Mouse (Mus musculus): ENCODE data around the gene Hoxd4. TPM values are rescaled to one million over a fixed set of nuclear protein-coding genes. Genes with fewer than 3 reads are reported as not detected.

The Hoxd4 gene
- polyA plus RNA-seq, 1 experiment: 6.7 TPM

DNA sequence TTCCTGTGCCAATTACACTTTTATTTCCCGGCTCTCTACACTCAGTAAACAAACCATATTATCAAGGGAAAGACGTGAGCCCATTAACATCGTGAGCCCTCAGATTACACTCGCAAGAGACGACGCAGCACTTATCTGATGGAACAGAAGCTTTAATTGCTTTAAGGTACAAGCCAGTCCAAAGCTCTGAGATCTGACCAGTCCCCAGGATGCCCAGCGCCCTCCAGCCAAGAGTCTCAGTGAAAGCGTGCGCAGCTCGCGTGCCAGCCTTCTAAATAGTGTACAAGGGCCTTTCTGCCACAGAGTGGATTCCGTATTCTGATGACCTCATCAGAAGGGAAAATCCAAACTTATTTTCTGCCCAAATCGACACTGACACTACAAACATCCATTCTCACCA is 50.2 kb downstream of the Hoxd4 start:
- no peaks in the 10 kb centered on the region; the same call in 1 of the 2 replicates for H3K4me1 ChIP-seq (ENCODE audit: control insufficient read depth, insufficient read depth, low read length)
- H3K4me3 ChIP-seq (ENCODE audit: insufficient read depth, low read length): no peak overlapping the region
- TF ChIP-seq CTCF (IDR thresholded peaks at IDR 0.05; ENCODE audit: borderline replicate concordance, insufficient read depth, low read length): no peak
- no peak for TF ChIP-seq POLR2A (IDR thresholded peaks at IDR 0.05; ENCODE audit: low read depth, low read length)
- no peak overlapping the region for H3K27ac ChIP-seq (ENCODE audit: insufficient read depth, low read length)

DNA sequence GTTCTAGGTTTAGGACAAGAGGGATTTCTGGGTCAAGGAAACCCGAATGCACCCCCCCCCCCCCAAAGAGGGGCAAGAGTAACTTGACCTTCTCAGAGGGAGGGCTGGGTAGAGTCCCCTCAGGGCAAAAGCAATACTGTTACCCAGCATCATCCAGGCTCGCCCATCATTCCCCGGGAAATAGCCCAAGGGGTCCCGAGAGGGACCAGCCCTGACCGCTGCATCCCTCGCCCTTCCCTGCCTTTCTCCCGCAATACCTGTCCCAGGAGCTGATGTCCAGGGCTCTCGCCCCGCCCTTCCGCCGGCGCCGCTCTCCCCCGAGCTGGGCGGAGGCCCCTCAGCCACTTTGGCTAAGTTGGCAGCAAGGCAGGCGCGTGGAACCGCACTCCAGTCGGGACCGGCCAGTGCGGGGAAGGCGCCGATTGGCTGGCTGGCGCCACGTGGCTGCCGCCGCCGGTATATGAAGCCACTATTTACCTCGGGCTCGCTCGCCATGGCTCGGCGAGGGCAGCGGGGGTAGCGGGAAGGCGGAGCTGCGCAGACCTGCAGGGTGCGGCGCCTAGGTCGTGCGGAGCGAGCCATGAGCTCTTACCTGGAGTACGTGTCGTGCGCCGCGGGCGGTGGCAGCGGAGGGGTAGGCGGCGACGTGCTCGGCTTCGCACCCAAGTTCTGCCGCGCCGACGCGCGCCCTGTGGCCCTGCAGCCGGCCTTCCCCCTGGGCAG is 51.0 kb downstream of the Hoxd4 start, which contains the start of gene Hoxd1:
Gene Hoxd1, plus strand, starts transcription at position 459 of the 723 bp plus-strand sequence.
- TF ChIP-seq POLR2A (IDR thresholded peaks at IDR 0.05; ENCODE audit: low read depth, low read length): no peak
- TF ChIP-seq CTCF (IDR thresholded peaks at IDR 0.05; ENCODE audit: borderline replicate concordance, insufficient read depth, low read length): no peak
- Histone ChIP-seq H3K27ac (ENCODE audit: insufficient read depth, low read length) (no peak within 1 kb of the TSS), H3K4me1 (ENCODE audit: control insufficient read depth, insufficient read depth, low read length) (no peaks in the 10 kb centered on the region; the same call in 1 of the 2 replicates), H3K4me3 (ENCODE audit: insufficient read depth, low read length) (peak within 1 kb of the TSS; percentile 32)

DNA sequence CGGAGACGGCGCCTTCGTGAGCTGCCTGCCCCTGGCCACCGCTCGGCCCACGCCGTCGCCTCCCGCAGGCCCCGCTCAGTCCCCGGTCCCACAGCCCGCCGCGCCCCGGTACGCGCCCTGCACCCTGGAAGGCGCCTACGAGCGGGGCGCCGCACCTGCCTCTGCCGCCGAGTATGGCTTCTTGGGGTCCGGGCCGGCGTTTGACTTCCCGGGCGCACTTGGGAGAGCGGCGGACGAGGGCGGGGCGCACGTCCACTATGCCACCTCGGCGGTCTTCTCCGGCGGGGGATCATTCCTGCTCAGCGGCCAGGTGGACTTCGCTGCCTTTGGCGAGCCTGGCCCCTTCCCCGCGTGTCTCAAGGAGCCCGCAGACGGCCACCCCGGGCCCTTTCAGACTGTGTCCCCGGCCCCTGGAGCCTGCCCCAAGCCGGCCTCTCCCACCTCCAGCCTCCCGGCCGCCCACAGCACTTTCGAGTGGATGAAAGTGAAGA is 51.6 kb downstream of the Hoxd4 start:
- Histone ChIP-seq H3K4me1 (ENCODE audit: control insufficient read depth, insufficient read depth, low read length) (no peaks in the 10 kb centered on the region; the same call in 1 of the 2 replicates), H3K4me3 (ENCODE audit: insufficient read depth, low read length) (no peak overlapping the region; the same call in 1 of the 2 replicates), H3K27ac (ENCODE audit: insufficient read depth, low read length) (no peak overlapping the region)
- TF ChIP-seq POLR2A (IDR thresholded peaks at IDR 0.05; ENCODE audit: low read depth, low read length) (no peak), CTCF (IDR thresholded peaks at IDR 0.05; ENCODE audit: borderline replicate concordance, insufficient read depth, low read length) (no peak)

GRCm38 (mm10) chr2:74763976-74764375 is 52.2 kb downstream of the Hoxd4 start:
- TF ChIP-seq CTCF (IDR thresholded peaks at IDR 0.05; ENCODE audit: borderline replicate concordance, insufficient read depth, low read length) (no peak), POLR2A (IDR thresholded peaks at IDR 0.05; ENCODE audit: low read depth, low read length) (no peak)
- Histone ChIP-seq H3K4me3 (ENCODE audit: insufficient read depth, low read length) (no peak overlapping the region), H3K4me1 (ENCODE audit: control insufficient read depth, insufficient read depth, low read length) (no peaks in the 10 kb centered on the region; the same call in 1 of the 2 replicates), H3K27ac (ENCODE audit: insufficient read depth, low read length) (no peak overlapping the region)

DNA sequence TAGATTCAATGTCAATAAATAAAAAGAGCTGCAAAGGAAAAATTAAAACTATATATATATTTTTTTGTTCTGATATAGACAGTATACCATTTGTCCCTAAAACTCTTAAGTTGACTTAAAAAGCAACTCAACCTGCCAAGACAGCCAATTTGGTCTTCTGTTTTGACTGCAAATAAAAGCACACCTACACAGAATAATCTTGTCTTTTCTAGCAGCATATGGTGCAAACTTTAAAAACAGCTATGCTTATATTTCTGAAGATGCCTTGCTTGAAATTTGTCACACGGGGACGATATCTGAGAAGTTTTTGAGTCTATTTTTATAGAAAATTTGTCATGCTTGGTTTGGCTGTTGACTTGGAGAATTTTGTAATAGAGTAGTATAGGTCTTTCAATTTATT is 62.6 kb downstream of the Hoxd4 start:
- H3K27ac ChIP-seq (ENCODE audit: insufficient read depth, low read length): no peak overlapping the region
- TF ChIP-seq POLR2A (IDR thresholded peaks at IDR 0.05; ENCODE audit: low read depth, low read length) (no peak), CTCF (IDR thresholded peaks at IDR 0.05; ENCODE audit: borderline replicate concordance, insufficient read depth, low read length) (no peak)
- H3K4me3 ChIP-seq (ENCODE audit: insufficient read depth, low read length): no peak overlapping the region

DNA sequence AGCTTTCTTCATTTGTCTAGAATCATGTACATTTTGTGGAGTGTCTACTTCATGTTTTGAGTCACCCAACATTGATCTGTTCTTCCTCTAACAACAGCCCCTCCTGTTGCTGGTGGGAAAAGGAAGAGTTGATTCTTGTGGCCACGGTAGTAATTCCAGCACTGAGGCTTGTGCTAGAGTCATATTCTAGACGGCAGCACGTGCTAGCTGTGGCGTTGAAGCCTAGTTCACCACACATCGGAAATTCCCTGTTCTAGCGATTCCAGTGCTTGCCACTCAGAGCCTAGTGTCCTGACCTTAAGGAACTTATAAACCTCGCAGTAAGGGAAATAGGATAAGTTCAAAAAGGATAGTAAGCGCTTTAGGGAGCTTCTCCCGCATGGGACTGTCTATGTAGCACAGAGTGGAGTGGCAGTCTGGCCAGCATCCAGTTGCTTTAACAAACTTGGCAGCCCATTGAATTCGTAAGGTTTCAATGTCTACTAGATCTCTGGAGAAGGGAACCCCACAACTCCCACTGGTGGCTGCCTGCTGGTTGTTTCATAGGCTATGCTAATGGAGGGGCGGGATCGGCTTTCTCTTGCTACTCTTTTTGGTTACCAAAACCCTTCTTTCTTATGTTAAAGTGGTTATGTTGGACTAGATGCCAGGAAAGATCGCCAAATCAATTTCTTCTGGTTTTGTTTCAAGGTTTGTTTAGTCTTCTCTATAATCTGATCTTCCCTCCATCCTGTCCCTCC is 66.0 kb downstream of the Hoxd4 start:
- no peak overlapping the region for H3K27ac ChIP-seq (ENCODE audit: insufficient read depth, low read length)
- H3K4me3 ChIP-seq (ENCODE audit: insufficient read depth, low read length): no peak overlapping the region
- H3K4me1 ChIP-seq (ENCODE audit: control insufficient read depth, insufficient read depth, low read length): 0 out of 2 replicates have a peak, but pooled peaks cover 2% of the 10 kb centered on the region
- no peak for TF ChIP-seq POLR2A (IDR thresholded peaks at IDR 0.05; ENCODE audit: low read depth, low read length)

More for the DNA sequence above, 62.6 kb downstream of the Hoxd4 start:
- no peaks in the 10 kb centered on the region for H3K4me1 ChIP-seq (ENCODE audit: control insufficient read depth, insufficient read depth, low read length)

Other genes starting within 250 kb of the Hoxd4 start
- 29.4 and 46.3 TPM in 2 replicates for gene Lnpk, start 132.5 kb upstream of the Hoxd4 start, polyA plus RNA-seq (2011; ENCODE audit: insufficient read length, low read depth, missing spikeins)
- 0.35 and 0.74 TPM in 2 replicates for gene Evx2, start 52.4 kb upstream of the Hoxd4 start, polyA plus RNA-seq (2011; ENCODE audit: insufficient read length, low read depth, missing spikeins)
- 17.0 and 20.1 TPM in 2 replicates for gene Hoxd13, start 43.6 kb upstream of the Hoxd4 start, polyA plus RNA-seq (2011; ENCODE audit: insufficient read length, low read depth, missing spikeins)
- gene Hoxd12, start 36.9 kb upstream of the Hoxd4 start, polyA plus RNA-seq (2011; ENCODE audit: insufficient read length, low read depth, missing spikeins): 2.3 and 3.7 TPM in 2 replicates
- 2.8 and 3.8 TPM in 2 replicates for gene Hoxd11, start 32.4 kb upstream of the Hoxd4 start, polyA plus RNA-seq (2011; ENCODE audit: insufficient read length, low read depth, missing spikeins)
- 3.7 and 4.4 TPM in 2 replicates for gene Hoxd10, start 20.0 kb upstream of the Hoxd4 start, polyA plus RNA-seq (2011; ENCODE audit: insufficient read length, low read depth, missing spikeins)
- 2.1 and 3.5 TPM in 2 replicates for gene Hoxd9, start 14.2 kb upstream of the Hoxd4 start, polyA plus RNA-seq (2011; ENCODE audit: insufficient read length, low read depth, missing spikeins)
- 9.9 and 16.5 TPM in 2 replicates for gene Hoxd8, start 7.3 kb upstream of the Hoxd4 start, polyA plus RNA-seq (2011; ENCODE audit: insufficient read length, low read depth, missing spikeins)
- 2.7 and 3.3 TPM in 2 replicates for gene Hoxd3, start within 50 bp of the Hoxd4 start, polyA plus RNA-seq (2011; ENCODE audit: insufficient read length, low read depth, missing spikeins)
- gene Gm28230, start 14.8 kb downstream of the Hoxd4 start, polyA plus RNA-seq (2011; ENCODE audit: insufficient read length, low read depth, missing spikeins): 0.70 and 1.4 TPM in 2 replicates
- gene Hoxd1, start 51.1 kb downstream of the Hoxd4 start, polyA plus RNA-seq (2011; ENCODE audit: insufficient read length, low read depth, missing spikeins): 0.46 TPM in 1 of 2 replicates, not detected in the other
- gene Mtx2, start 113.9 kb downstream of the Hoxd4 start, polyA plus RNA-seq (2011; ENCODE audit: insufficient read length, low read depth, missing spikeins): 79.5 and 91.0 TPM in 2 replicates